Mouse (Mus musculus): ENCODE results near the gene Qser1.

DNA sequence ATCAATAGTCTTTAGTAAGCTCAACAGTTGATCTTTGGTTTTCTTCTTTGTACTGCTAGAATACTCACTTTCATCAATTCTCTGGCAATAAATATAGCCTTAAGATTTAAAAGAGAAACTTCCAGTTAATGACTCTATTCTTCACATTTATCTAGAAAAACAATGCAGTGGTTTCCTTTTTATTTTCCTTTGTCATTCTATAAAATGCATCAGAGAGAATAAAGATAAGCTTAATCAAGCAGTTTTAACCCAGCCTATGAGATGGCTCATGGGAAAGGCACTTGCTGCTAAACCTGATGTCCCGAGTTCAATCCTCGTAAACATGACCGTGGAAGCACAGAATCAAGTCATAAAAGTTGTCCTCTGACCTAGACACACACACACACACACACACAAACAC is 94.5 kb downstream of the Qser1 start:
- TF ChIP-seq POLR2A (IDR thresholded peaks at IDR 0.05; ENCODE audit: insufficient read length, low read depth): no peak
- TF ChIP-seq CEBPB (IDR thresholded peaks at IDR 0.05; ENCODE audit: insufficient read depth, poor library complexity, severe bottlenecking): no peak
